In genomic region chr7:84135799-84136700, GRCm38 (mm10) we compare ENCODE assay signal across 16 mouse cellular contexts. TPM values are rescaled to one million over a fixed set of nuclear protein-coding genes. Genes with fewer than 3 reads are reported as not detected.
DNase-seq lines count a peak whose midpoint lies in the region; ATAC-seq and TF ChIP-seq lines count a peak whose summit lies in the region.
"Had no signal": no experiment of that assay in that cellular context is flagged by ENCODE, and none has a peak within 500 bp of the region (broad histone marks: within the 10 kb centered on the region; RNA-seq: fewer than 3 reads in every experiment).

No protein-coding gene starts in this region.

- DNase-seq in liver, adult 2 months (ENCODE audit: extremely low read depth, low read depth, low spot score) = peak; percentile 98
- no peak for DNase-seq in liver
- DNase-seq in kidney, adult 8-10 months = peak; percentile 53 to 78
- DNase-seq in liver, embryonic 14.5 days (ENCODE audit: low read depth in 3 of 3, low spot score in 3 of 3) = no peak
- no peak for DNase-seq in spleen, postnatal 10 days (ENCODE audit: low spot score in 2 of 2)
- DNase-seq: adrenal gland, adult 2 months; B cell, adult 2 months; layer of hippocampus, adult 9-11 months; right cerebral cortex, postnatal 14 days had no signal

- H3K27me3 ChIP-seq in liver, adult 2 months (ENCODE audit: control insufficient read depth, insufficient read depth, low read length) = no peaks in the 10 kb centered on the region
- no peaks in the 10 kb centered on the region for H3K27me3 ChIP-seq in liver, embryonic 14.5 days (ENCODE audit: control insufficient read depth, insufficient read depth, low read length)
- H3K27me3 ChIP-seq in stomach, embryonic 15.5 days (replicated peaks) = no peaks in the 10 kb centered on the region
- no peaks in the 10 kb centered on the region for H3K27me3 ChIP-seq in forebrain, embryonic 16.5 days (replicated peaks; ENCODE audit: control insufficient read depth, insufficient read depth, low read length)
- H3K27me3 ChIP-seq: limb, embryonic 12.5 days; neural tube, embryonic 12.5 days had no signal

- no peak for ATAC-seq in liver, embryonic 14.5 days (ENCODE audit: insufficient read depth)
- ATAC-seq in stomach, embryonic 15.5 days (ENCODE audit: insufficient read depth, low FRiP score, low read depth) = peak; percentile 37; the same call in 1 of the 2 replicates
- ATAC-seq in CD4-positive, CD25-positive, alpha-beta regulatory T cell, adult 4 months = no peak
- ATAC-seq in forebrain, embryonic 16.5 days = no peak

- no peaks in the 10 kb centered on the region for H3K9me3 ChIP-seq in liver, embryonic 14.5 days (ENCODE audit: control insufficient read depth, low read length)
- H3K9me3 ChIP-seq in stomach, embryonic 15.5 days = no peaks in the 10 kb centered on the region
- no peaks in the 10 kb centered on the region for H3K9me3 ChIP-seq in forebrain, embryonic 16.5 days (ENCODE audit: control insufficient read depth, low read length)
- H3K9me3 ChIP-seq: limb, embryonic 12.5 days; neural tube, embryonic 12.5 days had no signal

- TF ChIP-seq POLR2A in liver, adult 2 months (IDR thresholded peaks at IDR 0.05; ENCODE audit: extremely low read depth, insufficient read depth, low read length) = no peak

- no peak for TF ChIP-seq EP300 in liver, embryonic 14.5 days (IDR thresholded peaks at IDR 0.05; ENCODE audit: low read depth)

- whole genome bisulfite sequencing in liver, adult 2 months = 19% methylated on average over 4 of the region's 4 CpGs
- WGBS in liver, embryonic 14.5 days (ENCODE audit: insufficient replicate concordance) = 60% methylated on average over 4 of the region's 4 CpGs
- 44% methylated on average over 4 of the region's 4 CpGs for WGBS in stomach, embryonic 15.5 days
- WGBS in forebrain, embryonic 16.5 days = 84% methylated on average over 4 of the region's 4 CpGs

- H3K79me2 ChIP-seq in liver, adult 2 months (ENCODE audit: control insufficient read depth, insufficient read depth, low read length) = peaks cover 45% of the 10 kb centered on the region

- peak overlapping the region; percentile 100 for H3K27ac ChIP-seq in liver, adult 2 months (replicated peaks; ENCODE audit: insufficient read depth, low read depth, low read length)
- H3K27ac ChIP-seq in liver, embryonic 14.5 days = no peak overlapping the region
- H3K27ac ChIP-seq in stomach, embryonic 15.5 days = peak overlapping the region; percentile 32
- H3K27ac ChIP-seq in forebrain, embryonic 16.5 days (ENCODE audit: low read length) = no peak overlapping the region
- H3K27ac ChIP-seq: limb, embryonic 12.5 days; neural tube, embryonic 12.5 days had no signal

- H3K4me1 ChIP-seq in liver, adult 2 months (ENCODE audit: control insufficient read depth, insufficient read depth, low read length) = peaks cover 62% of the 10 kb centered on the region
- H3K4me1 ChIP-seq in liver, embryonic 14.5 days (replicated peaks; ENCODE audit: control insufficient read depth in 2 of 2, insufficient read depth in 2 of 2, low read length in 1 of 2) = peaks cover 0 to 36% of the 10 kb centered on the region in 2 experiments; a peak in 2 of 4 replicates
- no peaks in the 10 kb centered on the region for H3K4me1 ChIP-seq in stomach, embryonic 15.5 days
- H3K4me1 ChIP-seq in forebrain, embryonic 16.5 days (replicated peaks; ENCODE audit: control insufficient read depth, insufficient read depth, low read length) = peaks cover 14% of the 10 kb centered on the region

- peak overlapping the region; percentile 8 for H3K4me3 ChIP-seq in liver, adult 2 months (ENCODE audit: insufficient read depth, low read depth, low read length)
- no peak overlapping the region for H3K4me3 ChIP-seq in liver, embryonic 14.5 days (ENCODE audit: insufficient read depth in 1 of 2, low read depth in 2 of 2, low read length in 2 of 2)
- no peak overlapping the region for H3K4me3 ChIP-seq in stomach, embryonic 15.5 days (replicated peaks)
- H3K4me3 ChIP-seq in forebrain, embryonic 16.5 days (replicated peaks; ENCODE audit: low read length) = no peak overlapping the region
- H3K4me3 ChIP-seq: limb, embryonic 12.5 days; neural tube, embryonic 12.5 days had no signal

- no peaks in the 10 kb centered on the region for H3K36me3 ChIP-seq in liver, adult 2 months (ENCODE audit: control insufficient read depth, insufficient read depth, low read length)
- no peaks in the 10 kb centered on the region for H3K36me3 ChIP-seq in liver, embryonic 14.5 days (replicated peaks; ENCODE audit: control insufficient read depth, insufficient read depth, low read depth)
- no peaks in the 10 kb centered on the region for H3K36me3 ChIP-seq in stomach, embryonic 15.5 days
- H3K36me3 ChIP-seq in forebrain, embryonic 16.5 days (ENCODE audit: control insufficient read depth, insufficient read depth) = no peaks in the 10 kb centered on the region
- H3K36me3 ChIP-seq: limb, embryonic 12.5 days; neural tube, embryonic 12.5 days had no signal

- peak overlapping the region; percentile 22 for H3K4me2 ChIP-seq in liver, embryonic 14.5 days (ENCODE audit: low read depth)
- no peak overlapping the region for H3K4me2 ChIP-seq in stomach, embryonic 15.5 days
- no peak overlapping the region for H3K4me2 ChIP-seq in forebrain, embryonic 16.5 days (ENCODE audit: low read length)
- H3K4me2 ChIP-seq: limb, embryonic 12.5 days; midbrain, embryonic 11.5 days; neural tube, embryonic 12.5 days had no signal

- no peak for TF ChIP-seq CTCF in liver, adult 2 months (IDR thresholded peaks at IDR 0.05; ENCODE audit: low read depth, low read length)
- TF ChIP-seq CTCF in liver, embryonic 14.5 days (IDR thresholded peaks at IDR 0.05; ENCODE audit: low read depth) = no peak

- H3K9ac ChIP-seq in liver, adult 2 months (ENCODE audit: low read depth, low read length) = peak overlapping the region; percentile 76
- no peak overlapping the region for H3K9ac ChIP-seq in liver, embryonic 14.5 days (replicated peaks)
- no peak overlapping the region for H3K9ac ChIP-seq in stomach, embryonic 15.5 days
- H3K9ac ChIP-seq in forebrain, embryonic 16.5 days (replicated peaks; ENCODE audit: low read depth, low read length) = no peak overlapping the region
- H3K9ac ChIP-seq: limb, embryonic 12.5 days; neural tube, embryonic 12.5 days had no signal

RNA-seq across cellular contexts. Expression of gene Abhd17c, which starts 15.6 kb away (rescaled TPM):
- total RNA-seq in liver, adult 2 months (2014; rRNA removed) = 32.4 and 49.3 TPM in 2 replicates
- 102 and 104 TPM in 2 replicates for polyA plus RNA-seq in liver, adult 2 months (2012; rRNA removed)
- polyA plus RNA-seq in liver, embryonic 14.5 days (2012; rRNA removed) = 14.9 and 15.1 TPM in 2 replicates
- 13.0 and 18.0 TPM in 2 replicates for polyA plus RNA-seq in liver, embryonic 14.5 days (2014; fragmentation: Nextera tagmentation; extraction: Ambion mirVana)
- 63.7 and 65.5 TPM in 2 replicates for polyA plus RNA-seq in stomach, embryonic 15.5 days (2015; fragmentation: Nextera tagmentation; extraction: Ambion mirVana)
- 10 to 100 TPM in 1 of 2 experiments, 1 to 10 TPM in 1; 6.1 to 11.7 TPM for polyA plus RNA-seq in CD4-positive, CD25-positive, alpha-beta regulatory T cell, adult 4 months (2017; shearing (Covaris generic))
- 26.2 and 36.1 TPM in 2 replicates for polyA plus RNA-seq in forebrain, embryonic 16.5 days (2015; fragmentation: Nextera tagmentation; extraction: Ambion mirVana)

RNA-seq across cellular contexts. Expression of gene Cemip, which starts 49.7 kb away (rescaled TPM):
- 0.07 TPM in 1 of 2 replicates, not detected in the other for total RNA-seq in liver, adult 2 months (2014; rRNA removed)
- not detected in 2 replicates for polyA plus RNA-seq in liver, adult 2 months (2012; rRNA removed)
- 0.02 TPM in 1 of 2 replicates, not detected in the other for polyA plus RNA-seq in liver, embryonic 14.5 days (2012; rRNA removed)
- 0.06 TPM in 1 of 2 replicates, not detected in the other for polyA plus RNA-seq in liver, embryonic 14.5 days (2014; fragmentation: Nextera tagmentation; extraction: Ambion mirVana)
- 0.26 and 0.51 TPM in 2 replicates for polyA plus RNA-seq in stomach, embryonic 15.5 days (2015; fragmentation: Nextera tagmentation; extraction: Ambion mirVana)
- under 1 TPM in 1 of 2 experiments, not detected in 1; 0.19 TPM for polyA plus RNA-seq in CD4-positive, CD25-positive, alpha-beta regulatory T cell, adult 4 months (2017; shearing (Covaris generic))
- polyA plus RNA-seq in forebrain, embryonic 16.5 days (2015; fragmentation: Nextera tagmentation; extraction: Ambion mirVana) = 0.51 and 0.60 TPM in 2 replicates
- total RNA-seq: hematopoietic stem cell, adult 5-6 weeks had no signal

Comparison
In these comparisons a context has a peak if more than half of its experiments do, and no peak if none do; other contexts are left out.
1. DNase-seq: peak in liver, adult 2 months (single experiment) and kidney, adult 8-10 months (2 of 2); none in liver (single experiment), liver, embryonic 14.5 days (0 of 3) and spleen, postnatal 10 days (0 of 2).
2. H3K27ac ChIP-seq: peak in liver, adult 2 months (single experiment) and stomach, embryonic 15.5 days (single experiment); none in liver, embryonic 14.5 days (single experiment) and forebrain, embryonic 16.5 days (single experiment).